Mouse (Mus musculus) layer of hippocampus, adult 11-12 months (tissue): ENCODE data around the gene Notch4.

Experiments used
- DNase-seq: peaks from one replicate; pipeline ENCODE4 v3.0.0; 2022; ENCODE audit warnings: low spot score

The Notch4 gene

DNA sequence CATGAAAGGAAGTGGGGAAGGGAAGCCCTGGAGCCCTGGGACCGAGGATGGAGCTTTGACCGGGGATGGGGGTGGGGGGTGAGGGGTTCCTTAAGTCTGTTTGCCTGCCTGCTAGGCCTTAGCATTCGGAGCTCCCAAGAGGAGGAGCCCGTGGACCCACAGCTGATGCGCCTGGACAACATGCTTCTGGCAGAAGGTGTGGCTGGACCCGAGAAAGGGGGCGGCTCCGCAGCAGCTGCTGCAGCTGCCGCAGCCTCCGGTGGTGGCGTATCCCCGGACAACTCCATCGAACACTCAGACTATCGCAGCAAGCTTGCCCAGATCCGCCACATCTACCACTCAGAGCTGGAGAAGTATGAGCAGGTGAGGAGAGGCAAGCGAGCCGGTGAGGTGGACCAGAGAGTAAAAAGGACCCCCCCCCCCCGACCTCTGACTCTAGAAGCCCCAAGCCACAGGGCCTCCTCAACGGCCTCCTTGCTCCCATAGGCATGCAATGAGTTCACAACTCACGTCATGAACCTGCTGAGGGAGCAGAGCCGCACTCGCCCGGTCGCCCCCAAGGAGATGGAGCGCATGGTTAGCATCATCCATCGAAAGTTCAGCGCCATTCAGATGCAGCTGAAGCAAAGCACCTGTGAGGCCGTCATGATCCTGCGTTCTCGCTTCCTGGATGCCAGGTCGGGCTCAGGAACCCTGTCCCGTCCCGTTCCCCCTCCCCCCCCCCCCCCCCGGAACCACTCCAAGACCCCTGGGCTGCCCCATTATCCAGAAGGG, 29.9 kb downstream of the Notch4 start:
- DNase-seq, result no peak

- no peak for DNase-seq
These were observed 32.0 kb downstream of the Notch4 start for GRCm38 (mm10) chr17:34596098-34596497.

DNA sequence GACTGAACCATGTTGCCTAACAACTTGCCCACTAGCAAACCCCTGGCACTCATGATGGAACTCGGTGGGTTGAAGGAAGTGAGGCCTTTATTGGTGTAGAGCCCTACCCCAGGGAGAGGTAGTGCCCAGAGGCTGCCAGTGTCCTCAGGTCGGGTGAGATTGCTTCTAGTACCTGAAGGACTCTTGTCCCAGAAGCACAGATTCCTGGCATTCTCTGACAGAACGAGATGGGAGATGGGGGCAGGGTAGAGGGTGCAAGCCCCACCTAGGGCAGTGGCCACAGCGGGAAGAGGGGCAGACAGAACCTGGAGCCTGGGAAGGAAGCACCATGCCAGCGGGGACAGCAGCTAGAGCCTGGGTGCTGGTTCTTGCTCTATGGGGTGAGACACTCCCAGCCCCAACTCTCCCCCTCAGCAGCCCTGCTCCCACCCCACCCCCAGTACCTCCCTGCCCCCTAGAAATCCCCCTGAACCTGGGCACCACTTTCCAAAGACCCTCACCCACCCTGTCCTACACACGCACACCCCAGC, 33.6 kb downstream of the Notch4 start, which contains the start of gene Ager:
Ager (plus strand) TSS at position 297 of the 530 bp plus-strand sequence.
- no peak for DNase-seq

DNA sequence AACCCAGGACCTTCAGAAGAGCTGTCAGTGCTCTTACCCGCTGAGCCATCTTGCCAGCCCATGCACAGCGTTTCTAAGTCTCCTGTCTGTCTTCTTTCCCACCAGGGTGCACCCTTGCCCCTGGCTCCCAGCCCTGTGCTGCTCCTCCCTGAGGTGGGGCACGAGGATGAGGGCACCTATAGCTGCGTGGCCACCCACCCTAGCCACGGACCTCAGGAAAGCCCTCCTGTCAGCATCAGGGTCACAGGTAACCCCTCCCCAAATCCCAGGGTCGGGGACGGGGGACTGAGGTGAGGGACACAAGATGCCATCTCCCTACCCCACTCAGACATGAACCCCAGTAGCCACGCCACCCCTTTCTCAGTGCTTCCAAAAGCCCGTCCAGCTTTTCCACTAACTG, 35.8 kb downstream of the Notch4 start:
- no peak for DNase-seq

- no peak for DNase-seq
These were observed 37.7 kb downstream of the Notch4 start for GRCm38 (mm10) chr17:34601796-34602195.

DNA sequence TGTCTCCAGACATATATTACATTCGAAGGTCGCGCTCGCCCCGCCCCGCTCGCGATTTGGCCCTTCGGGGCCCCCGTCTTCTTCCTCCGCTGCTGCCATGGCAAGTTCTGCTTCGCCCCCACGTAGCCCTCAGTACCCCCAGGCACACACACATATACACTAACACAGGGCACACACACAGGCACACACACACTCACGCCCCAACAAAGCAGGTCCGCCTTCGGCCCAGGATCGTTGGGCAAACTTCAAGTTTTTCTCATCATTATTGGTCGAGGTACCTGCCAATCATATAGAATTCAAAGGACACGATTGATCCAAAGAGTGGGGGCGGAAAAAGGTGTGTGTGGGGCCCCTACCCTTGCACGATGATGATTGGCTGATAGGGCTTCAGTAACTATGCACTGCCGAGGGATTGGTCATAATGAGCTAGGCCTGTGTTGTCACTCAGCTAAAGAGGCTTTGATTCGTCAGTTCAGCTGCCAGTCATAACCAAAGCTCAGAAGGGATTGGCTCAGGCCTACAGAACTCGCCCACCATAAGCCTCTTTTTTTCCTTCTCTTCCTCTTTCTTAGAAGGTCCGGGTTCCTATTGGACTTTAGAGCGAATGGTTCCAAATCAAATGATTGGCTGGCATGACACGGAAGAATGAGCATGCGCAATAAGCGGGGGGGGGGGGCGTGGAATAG, 39.5 kb downstream of the Notch4 start, which contains the start of gene Rnf5:
Rnf5 (minus strand) TSS at position 316 of the 686 bp plus-strand sequence.
- peak; percentile 100 for DNase-seq

DNA sequence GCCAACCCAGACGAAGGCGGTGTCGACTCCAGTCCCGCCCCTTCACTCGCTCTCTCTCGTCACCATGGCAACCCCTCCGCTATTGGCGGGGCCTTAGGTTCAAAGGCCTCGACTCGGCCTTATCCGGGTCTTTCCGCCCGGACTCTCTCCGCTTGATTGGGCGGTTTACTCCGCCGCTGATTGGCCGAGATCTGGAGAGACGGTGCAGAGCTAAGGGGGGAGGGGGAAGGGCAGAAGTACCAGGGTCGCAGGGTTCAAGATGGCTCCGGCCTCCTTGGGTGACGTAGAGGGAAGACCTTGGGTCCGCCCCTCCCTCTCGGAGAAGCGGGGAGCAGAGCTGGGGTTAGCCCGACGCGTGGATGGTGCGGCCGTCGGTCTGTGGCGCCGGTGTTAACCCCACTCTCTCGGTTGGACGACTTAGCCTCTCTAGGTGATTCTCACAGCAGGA, 40.0 kb downstream of the Notch4 start, which contains the start of gene Agpat1:
Agpat1 (plus strand) TSS at position 202 of the 448 bp plus-strand sequence.
- peak; percentile 99 for DNase-seq

DNA sequence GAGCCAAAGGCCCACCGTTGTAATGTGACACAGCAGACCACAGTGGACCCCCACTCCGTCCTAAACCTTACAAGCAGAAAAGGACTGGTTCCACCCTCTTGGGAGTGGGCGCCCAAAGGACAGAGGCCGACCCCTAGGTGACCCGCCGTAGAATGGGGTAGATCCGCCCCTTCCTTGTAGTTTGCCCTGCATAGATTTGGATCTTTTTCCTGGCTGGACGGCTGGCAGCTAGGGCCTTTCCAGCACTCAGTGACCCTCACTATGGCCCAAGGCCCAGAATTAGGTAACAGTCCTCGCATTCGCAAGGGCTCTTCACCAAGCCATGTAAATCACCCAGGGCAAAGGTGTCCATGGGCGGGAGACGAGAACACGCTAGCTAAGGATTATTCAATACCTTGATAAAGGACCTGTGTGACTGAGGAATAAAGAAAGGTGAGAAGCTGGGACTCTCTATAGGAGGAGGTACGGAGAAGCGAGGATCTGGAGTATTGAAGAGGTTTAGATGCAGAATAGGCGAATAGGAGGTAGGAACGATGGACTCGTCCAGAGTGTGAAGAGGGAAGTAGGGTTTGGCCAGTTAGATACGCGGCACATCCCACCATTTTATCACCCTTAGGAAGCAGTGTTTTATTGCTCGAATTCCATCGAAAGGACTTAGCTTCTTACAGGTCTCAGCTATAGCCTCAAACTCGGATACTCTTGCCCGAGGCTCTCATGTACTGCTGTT, 40.6 kb downstream of the Notch4 start:
- DNase-seq, result no peak

- peak; percentile 98 for DNase-seq
These were observed 41.5 kb downstream of the Notch4 start for GRCm38 (mm10) chr17:34605609-34606008.

DNA sequence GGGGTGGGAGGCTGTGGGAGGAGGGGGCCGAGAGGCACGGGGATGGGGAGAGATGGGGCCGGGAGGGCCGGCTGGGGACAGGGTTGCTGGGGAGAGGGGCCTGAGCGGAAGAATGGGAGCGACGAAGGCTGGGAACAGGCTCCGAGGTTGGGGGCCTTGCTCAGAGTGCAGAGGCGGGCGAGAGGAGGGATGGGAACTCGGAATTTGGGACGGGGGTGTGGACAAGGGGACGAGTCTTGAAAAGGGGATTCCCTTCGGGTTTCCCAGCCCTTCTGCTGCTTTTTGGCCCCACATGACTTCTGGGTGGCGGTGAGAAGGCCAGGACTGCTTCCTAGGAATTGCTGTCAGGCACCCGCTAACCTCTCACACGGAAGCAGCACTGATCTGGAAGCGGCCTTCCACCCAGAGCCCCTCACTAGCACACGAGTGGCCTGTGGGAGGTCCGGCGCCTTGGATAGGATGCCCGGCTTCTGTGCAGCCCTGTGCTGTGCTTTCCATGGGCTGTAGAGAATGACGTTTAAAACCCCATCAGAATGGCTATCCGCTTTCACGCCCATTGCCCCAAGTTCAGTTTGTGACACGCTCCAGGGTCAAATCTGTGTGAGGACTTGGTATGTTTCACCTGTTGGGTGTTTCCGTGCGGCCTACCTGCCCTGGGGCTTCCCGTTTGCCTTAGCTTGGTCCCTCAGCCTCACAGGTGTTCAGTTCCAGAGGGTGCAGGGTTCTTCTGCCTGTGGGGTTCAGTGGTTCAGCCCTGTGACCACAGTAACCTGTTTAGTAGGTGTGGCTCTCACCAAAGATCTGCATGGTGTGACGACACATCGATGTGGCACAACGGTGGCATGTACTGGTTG, 42.3 kb downstream of the Notch4 start:
- no peak for DNase-seq

GRCm38 (mm10) chr17:34607997-34608396, 43.9 kb downstream of the Notch4 start:
- DNase-seq, result no peak

DNA sequence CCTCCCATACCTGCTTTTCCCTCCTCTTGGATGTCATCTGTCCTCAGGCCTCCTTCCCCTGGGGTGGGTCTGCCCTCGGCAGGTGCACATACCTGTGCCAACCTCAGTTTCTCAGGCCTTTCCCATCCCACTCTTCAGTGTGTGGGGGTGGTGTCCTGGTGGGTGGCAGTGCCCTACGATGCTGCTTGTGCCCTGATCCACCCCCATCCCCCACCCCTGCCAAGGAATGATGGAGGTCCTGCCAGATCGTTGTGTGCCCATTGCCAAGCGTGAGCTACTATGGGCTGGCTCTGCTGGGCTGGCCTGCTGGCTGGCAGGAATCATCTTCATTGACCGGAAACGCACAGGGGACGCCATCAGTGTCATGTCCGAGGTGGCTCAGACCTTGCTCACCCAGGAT, 47.0 kb downstream of the Notch4 start:
- no peak for DNase-seq

GRCm38 (mm10) chr17:34613054-34613645, 49.1 kb downstream of the Notch4 start:
- DNase-seq, result no peak

DNA sequence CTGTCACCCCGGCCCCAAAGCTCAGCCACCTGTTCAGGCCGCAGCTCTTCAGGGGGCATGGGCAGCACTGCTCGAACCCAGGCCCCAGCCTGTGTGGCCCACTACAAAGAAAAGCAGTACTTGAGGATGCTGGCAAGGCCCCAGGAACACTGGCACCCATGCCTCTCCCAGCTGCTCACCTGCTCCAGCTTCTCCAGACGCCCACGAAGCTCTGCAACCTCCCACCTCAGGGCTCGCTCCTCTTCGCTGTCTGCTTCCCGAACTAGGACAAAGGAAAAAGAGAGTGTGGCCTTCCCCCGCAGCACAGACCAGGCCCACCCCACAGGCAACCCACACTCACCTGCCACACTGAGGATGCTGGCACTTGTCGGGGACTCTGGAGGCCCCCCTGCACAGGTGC, 49.8 kb downstream of the Notch4 start:
- DNase-seq, result no peak

DNA sequence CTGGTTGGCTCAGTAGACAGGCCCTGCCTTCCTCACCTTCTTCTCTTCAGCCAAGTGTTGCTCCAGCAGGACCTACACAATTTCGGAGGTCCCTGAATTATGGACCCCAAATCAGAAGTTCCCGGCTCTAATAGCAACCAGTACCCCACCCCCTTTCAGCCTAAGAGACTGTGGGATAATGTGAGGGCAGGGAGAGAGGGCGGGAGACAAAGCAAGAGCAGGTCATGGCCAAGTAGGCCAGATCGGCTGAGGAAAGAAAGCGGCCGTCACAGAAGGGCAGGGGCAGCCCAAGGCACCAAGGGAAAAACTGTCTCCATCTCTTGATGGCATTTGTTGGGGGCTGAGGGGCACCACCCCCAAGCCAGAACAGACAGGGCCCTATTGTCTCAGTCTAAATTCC, 51.8 kb downstream of the Notch4 start, which contains the start of gene Egfl8:
Egfl8 (minus strand) TSS at position 101 of the 400 bp plus-strand sequence.
- DNase-seq, result no peak

- peak; percentile 77 for DNase-seq
These were observed 54.9 kb downstream of the Notch4 start for GRCm38 (mm10) chr17:34618999-34619398.

DNA sequence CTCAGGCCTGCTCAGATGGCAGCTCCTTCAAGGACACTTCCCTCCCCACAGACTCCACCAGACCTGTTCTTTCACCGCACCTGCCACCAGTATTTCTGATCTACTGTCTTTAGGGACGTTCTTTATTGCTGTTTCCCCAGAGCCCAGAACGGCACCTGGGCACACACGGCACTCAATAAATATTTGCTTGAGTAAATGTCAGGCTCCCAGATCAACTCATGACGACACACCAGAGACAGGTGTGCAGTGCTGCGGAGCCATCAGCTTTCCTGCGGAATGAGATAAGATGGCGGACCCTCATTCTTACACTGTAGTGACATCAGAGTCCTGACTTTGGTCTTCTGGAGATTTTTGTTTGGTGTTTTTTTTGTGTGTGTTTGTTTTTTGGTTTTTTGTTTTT, 56.9 kb downstream of the Notch4 start:
- no peak for DNase-seq

GRCm38 (mm10) chr17:34623161-34623560, 59.1 kb downstream of the Notch4 start:
- no peak for DNase-seq

DNA sequence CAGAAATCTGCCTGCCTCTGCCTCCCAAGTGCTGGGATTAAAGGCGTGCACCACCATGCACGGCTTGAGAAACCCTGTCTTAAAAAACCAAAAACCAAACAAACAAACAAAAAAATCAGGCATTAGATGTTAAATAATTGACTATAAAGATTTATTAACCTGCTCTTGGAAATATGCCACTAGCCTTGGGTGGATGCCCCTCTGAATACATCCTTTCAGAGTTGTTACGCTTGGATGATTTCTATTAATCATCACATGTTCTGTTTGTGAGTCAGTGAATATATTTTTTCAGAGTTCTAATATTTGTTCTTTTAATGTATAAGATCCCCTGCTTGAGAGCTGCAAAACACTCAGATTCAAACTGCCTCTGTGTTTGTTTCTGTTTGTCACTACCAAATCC, 60.9 kb downstream of the Notch4 start:
- no peak for DNase-seq

DNA sequence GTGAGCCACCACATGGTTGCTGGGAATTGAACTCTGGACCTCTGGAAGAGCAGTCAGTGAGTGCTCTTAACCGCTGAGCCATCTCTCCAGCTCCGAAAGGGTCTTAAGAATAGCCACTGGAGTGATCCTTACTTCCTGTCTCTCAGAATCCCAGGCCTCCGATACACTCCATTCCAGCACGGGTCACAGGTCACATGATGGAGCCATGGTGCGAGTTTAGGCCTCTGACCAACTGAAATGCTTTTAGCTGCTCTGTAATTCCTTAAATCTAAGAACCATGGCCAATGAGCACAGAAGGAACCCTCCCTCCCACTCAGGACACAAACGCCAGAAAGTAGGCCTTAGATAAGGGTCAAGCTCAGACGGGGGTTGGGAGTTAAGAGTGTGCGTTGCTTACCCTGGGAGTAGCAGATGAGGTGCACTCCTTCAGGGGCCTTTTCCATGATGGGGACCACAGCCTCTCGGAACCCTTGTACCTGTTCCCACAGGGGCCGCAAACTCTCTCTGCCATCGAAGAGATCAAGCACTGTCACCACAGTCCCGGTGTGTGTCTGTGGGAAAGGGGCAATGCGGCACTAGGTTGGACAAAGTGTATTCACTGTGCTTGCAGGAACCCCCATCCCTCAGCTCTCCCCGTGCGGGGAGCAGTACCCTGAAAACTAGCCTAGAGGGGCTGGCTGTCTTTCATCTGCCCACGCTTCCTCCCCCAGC, 62.1 kb downstream of the Notch4 start:
- DNase-seq, result no peak
